Mouse (Mus musculus) small intestine, adult 2 months (tissue): ENCODE data around the gene Sgms1.

Experiments
- CTCF ChIP-seq: fragments of 200-500 bp; IDR thresholded peaks from 2 replicates; pipeline ENCODE4 v1.5.1; 2012; ENCODE audit warnings: low read depth, mild to moderate bottlenecking, control low read depth, inconsistent platforms, low read length, moderate library complexity, mixed read lengths; ENCODE audit not compliant: insufficient replicate concordance, insufficient read length; ENCODE audit errors: extremely low read depth
- POLR2A ChIP-seq: fragments of 200-500 bp; IDR thresholded peaks from 2 replicates; pipeline ENCODE4 v1.6.1; 2012; ENCODE audit warnings: low read depth, mild to moderate bottlenecking, control low read depth, inconsistent platforms, low read length, moderate library complexity

DNA sequence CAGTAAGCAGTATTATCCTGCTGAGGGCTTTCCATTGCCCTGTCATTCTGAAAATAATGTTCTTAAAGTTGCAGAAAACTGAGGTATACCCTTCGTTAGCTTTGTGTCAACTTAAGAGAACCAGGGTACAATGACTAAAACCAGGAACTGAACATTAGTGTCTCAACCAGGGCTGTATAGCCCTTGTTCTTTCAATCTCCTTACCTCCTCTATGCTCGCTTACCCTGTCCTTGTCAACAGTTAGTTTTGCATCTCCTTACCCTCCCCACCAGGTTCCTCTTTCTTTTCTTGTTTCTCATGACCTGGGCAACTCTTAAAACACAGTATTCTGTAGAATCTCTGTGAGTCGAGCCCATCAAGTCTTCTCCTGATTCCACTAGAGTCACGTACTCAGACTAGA lies 206.5 kb downstream of the Sgms1 start:
- TF ChIP-seq CTCF (no peak), POLR2A (no peak)
